Mouse (Mus musculus) frontal cortex, postnatal 36 days (tissue): ENCODE measurements around the gene Cipc.

Experiments used
- DNase-seq, 2 experiments: peaks; one replicate each; pipeline ENCODE4 v3.0.0; 2022; ENCODE audit warnings: low spot score in 2 of 2

The Cipc gene

DNA sequence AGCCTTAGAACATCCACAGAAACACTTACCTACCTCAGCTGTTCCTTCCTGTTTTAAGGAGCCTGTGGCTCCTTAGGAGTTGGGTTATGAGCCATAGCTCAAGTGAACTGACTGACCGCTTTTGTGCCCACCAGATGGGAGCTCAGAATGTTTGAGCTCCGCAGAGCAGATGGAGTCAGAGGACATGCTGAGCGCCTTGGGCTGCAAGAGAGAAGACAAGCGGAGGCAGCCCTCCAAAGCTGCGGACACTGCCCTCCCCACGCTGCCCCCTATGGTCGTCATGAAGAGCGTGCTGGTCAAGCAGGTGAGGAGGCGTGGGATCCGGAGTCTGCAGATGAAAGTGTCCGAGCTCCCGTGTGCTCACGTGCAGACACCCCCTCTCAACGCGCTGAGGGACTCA lies 13.3 kb downstream of the Cipc start:
- DNase-seq = no peak

DNA sequence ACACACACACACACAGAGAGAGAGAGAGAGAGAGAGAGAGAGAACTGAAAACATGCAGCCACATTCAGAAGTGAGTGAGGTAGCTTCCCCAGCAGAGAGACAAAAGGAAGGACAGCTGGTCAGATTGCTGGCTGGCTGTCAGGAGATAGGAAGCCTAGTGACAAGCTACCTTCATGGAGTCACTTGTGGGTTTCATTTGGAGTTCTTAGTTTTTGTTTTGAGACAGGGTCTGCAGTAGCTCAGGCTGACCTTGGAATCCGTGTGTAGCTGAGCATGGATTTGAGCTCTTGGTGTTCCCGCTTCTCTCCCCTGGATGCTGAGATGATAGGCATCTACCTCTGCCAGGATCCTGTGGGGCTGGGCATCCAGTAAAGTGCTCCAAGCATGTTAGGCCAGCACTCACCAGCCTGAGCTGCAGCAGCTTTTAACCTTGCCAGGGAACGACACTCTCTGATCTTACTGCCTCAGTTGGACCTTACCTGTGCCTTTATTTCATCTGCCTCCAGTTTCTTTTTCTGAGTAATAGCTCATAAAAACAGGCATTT lies 14.0 kb downstream of the Cipc start:
- DNase-seq = no peak

DNA sequence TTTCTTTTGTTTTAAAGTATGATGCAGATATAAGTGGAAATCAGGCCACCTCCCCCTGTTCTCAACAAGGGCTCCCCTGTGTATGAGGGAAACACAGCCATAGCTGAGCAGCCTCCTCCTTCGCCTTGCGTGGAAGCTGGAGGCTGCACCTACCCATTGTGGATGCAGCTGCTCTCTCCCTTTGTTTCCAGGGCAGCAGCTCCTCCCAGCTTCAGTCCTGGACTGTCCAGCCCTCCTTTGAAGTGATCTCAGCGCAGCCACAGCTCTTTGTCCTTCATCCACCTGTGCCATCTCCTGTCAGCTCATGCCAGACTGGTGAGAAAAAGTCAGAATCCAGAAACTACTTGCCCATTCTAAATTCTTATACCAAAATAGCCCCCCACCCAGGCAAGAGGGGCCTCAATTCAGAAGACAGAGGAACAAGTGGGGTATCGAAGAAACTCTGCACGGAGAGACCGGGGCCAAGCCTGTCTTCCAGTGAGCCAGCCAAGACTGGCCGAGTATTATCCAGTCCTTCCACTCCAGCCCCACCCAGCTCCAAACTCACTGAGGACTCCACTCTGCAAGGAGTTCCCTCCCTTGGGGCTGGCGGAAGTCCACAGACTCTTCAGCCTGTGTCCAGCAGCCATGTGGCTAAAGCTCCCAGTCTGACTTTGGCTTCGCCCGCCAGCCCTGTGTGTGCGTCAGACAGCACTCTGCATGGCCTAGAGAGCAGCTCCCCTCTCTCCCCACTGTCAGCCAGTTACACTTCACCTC lies 14.9 kb downstream of the Cipc start:
- DNase-seq = no peak

DNA sequence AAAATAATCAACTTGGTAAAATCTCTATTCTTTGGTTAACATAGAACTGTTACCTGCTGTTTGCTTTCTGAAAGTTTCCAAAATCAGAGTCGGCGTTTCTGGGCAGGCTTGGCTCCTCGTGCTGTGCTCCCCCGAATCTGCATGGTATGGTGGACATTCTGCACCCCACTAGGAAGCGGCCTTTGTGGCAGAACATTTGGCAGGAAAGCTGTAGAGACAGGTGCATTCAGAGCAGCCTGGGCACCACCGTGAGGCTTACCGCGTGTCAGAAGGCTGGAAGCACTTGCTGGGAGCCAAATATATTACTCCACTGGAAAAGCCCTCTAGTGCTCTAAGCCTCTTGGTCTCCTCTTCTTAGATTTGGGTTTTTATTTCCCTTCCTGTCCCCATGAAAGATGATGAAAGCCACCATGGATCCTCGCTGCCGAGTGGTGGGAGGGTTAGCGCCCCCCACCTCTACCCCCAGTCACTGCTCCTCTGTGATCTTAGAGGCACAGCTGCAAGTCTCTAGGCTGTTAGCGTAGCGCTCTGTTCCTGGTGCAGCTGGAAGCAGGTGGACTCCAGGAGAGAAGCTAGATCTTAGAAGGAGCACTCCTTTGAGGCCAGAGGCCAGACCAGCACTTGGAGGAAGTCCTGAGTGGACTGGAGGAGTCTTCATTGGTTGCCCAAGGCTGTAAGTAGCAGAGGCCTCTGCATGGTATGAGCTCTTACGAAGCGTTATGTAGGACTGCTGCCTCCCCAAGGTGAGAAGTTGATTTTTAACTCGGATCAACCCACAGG lies 17.6 kb downstream of the Cipc start:
- no peak for DNase-seq

DNA sequence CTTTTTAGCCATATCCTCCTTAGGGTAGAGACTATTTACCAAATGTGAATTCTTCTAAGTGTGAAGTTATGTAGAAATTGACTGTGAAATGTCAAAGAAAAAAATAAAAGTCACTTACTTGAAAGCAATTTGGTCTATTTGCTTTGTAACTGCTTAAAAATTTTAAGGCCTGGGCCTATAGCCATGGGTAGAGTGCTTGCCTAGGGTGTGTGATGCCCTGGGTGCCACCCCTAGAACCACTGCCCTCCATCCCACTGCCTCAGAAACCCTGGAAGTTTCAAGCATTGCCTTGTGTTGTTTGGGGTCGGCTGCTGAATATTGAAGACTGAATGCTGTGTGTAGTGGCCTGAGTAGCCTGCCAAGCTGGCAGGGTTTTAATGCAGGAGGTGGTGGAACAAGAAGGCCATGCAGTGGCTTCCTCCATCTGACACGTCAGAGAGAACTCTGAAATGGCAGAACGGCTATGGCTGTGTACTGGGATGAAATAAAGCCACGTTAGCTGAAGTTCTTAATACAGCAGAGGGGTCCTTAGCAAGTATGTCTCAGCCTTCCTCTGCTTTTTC lies 18.5 kb downstream of the Cipc start:
- no peak for DNase-seq

DNA sequence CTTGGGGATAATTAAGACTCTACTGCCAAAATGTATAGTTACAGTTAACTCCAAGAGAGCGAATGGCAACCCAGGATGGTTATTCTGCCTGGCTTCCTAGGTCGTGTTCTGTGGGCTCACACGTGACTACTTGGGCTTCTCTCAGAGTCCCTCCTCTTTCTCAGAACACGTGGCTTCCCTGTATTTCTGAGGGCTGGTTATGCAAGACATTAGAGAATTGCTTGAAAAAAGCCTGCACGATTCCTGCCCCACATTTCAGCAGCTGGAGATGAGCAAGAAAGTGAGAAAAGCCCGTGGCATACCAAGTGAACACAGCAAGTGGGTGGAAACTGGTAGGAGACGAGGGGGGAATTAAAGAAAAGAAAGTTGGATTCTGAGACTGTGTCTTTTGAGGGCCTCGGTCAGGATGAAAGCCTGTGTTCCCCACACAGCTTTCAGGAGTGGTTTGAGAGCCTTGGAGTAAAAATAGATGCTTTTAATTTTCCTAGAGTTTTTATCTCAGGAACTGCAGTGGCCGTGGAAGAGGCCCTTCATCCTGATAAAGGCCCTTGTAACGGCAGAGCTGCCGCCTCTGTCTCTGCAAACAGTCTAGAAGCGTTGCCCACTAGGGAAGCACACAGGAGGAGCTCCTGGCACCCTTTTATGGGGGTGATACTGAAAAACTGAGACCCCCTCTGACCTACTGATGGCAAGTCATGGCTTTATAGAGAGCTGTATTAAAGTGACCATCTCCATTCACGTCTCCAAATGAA lies 21.8 kb downstream of the Cipc start:
- peak; percentile 68 to 86 for DNase-seq

DNA sequence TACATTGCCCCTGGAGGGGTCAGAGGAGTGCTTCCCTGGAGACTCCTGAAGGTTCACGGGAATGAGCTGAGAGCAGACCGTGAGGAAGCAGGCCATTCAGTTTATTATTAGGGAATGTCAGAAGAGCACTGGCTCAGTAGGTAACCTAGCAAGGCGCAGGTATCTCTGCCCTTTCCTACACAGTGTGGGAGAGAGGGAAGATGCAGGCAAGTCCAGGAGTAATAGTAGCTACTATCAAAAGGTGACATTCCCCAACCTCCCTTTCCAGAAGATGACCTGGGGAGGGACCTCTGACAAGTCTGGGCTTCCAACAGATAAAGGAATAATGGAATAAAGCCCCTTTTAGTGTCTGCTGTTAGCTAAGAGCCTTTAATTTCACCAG lies 22.4 kb downstream of the Cipc start:
- no peak for DNase-seq

DNA sequence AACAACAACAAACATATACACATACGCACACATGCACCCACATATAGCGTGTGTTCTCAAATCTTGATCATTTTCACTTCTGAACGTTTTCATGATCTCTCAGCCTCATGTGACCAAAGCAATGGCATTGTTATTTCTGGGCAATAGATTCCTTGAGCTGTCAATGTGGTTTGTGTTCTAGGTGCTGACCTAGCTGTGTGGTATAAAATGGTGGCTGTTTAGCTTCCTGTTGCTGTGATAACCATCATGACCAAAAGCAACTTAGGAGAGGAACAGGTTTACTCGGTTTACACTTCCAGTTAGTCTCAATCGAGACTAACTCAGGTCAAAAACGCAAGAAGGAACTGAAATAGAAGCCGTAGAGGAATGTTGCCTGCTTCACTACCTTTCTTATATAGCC lies 24.2 kb downstream of the Cipc start:
- DNase-seq = no peak

DNA sequence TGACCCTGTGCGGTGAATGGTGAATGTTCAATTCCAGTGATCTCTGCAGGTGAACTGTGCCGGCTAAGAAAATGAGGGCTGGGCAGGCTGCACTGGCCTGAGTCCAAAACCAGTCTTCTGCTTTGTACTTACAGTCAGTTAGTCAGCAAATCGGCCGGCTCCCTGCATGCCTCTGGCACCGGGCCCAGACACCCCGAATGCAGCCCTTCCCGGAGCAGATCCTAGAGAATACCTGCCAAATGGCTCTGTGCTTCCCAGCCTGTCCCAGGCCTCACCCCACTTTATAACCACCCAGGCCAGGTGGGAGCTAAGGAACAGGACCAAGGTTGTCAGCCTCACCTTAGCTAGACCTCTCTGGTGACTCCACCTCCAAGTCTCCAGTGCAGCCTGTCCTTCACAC lies 26.4 kb downstream of the Cipc start:
- DNase-seq = peak in 1 of 2 experiments; percentile 72

DNA sequence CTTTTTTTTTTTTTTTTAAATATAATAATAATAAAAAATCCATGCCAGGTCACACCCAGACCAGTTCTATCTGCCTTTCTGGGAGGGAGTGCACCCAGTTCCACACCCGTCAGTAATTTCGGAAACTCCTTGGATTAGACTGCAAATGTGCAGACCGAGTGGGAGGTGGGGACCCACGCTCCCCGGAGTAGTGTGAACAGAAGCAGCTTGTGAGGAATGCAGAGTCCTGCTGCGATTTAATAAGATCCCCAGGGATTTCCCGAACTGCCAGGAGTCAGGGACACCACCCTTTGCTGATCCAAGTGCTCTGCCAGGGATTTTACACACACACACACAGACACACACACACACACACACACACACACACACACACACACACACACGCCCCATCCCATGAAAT lies 26.9 kb downstream of the Cipc start:
- DNase-seq = peak; percentile 55 to 79

DNA sequence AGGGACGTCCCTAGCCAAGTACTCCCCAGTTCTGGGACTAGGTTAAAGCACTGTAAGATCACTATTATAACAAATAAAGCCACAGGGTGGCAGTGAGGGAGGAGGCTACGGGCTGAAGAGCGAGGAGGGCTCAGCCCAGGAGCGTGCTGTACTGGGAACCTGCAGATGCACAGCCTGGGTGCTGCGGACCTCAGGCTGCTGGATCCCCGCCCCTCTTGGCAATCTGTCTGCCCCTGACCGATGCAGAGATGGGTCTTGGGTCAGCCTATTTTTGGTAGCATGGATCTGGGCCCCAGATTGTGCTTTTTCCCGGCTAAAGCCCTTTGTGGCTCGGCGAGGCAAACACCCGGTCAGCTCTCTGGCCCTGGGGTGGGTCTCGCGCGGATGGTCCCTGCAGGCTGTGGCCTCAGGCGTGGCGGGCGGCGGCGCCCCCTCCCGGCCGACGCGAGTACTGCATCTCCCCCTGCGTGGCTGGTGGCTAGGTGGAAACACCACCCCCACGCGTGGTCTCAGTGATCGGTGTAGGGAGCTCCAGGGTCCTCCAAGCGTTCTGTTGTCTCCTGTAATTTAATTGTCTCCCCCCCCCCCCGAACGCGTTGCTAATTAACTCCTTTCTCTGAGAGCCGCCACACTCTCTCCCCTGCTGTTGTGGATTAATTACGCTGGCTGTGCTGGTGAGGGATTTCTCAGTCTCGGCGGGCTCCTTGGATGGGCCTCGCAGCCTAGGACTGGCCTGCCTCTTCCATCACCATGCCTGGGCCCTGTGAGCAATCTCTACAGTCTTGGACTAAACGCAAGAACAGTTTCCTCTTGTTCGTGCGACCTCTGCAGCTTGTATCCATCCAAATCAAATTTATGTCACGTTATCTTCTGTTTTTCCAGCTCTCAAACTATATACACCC lies 27.8 kb downstream of the Cipc start:
- peak; percentile 70 to 74 for DNase-seq

DNA sequence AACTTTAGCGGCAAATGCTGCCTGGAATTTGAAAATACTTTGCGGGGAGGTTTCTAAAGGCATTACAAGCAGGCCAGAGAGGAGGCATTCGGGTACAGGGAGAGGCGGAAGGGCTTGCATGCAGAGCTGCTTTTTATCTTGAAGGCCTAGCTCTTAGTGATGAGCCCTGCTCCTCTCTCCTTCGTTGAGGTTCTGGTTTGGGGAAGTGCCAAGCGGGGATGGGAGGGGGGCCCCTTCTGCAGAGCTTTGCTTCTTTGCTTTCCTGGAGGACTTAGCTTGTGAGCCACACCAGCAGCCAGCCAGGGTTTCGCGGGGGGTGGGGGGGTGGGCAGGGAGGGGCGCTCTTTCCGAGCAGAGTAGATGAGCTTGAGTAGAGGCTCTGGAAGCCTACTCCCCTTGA lies 28.9 kb downstream of the Cipc start:
- no peak for DNase-seq

DNA sequence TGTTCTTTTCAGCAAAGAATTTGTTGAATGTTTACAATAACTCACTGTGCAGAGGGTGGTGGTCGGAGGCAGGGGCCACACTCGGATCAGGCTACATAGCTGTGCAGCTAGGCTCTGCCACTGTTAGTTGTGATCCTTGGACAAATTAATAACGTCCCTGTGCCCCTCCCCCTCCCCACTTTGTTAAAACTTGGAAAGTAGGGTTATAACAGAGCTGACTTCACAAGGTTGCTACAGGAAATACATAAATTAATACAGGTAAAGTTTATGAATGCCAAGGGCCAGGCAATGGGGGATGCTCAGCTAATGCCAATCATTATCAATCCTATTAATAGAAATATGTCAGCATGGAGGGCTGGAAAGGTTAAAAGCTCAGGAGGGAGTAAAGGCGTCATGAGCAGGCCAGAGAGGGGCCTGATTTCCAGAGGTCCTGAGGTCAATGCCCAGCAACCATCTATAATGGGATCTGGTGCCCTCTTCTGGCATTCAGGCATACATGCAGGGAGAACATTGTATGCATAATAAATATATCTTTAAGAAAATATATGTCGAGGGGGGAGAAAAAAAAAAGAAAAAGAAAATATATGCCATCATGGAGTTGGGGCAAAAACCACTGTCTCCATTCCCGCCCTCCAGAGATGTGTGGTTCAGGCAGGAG lies 29.8 kb downstream of the Cipc start:
- no peak for DNase-seq

DNA sequence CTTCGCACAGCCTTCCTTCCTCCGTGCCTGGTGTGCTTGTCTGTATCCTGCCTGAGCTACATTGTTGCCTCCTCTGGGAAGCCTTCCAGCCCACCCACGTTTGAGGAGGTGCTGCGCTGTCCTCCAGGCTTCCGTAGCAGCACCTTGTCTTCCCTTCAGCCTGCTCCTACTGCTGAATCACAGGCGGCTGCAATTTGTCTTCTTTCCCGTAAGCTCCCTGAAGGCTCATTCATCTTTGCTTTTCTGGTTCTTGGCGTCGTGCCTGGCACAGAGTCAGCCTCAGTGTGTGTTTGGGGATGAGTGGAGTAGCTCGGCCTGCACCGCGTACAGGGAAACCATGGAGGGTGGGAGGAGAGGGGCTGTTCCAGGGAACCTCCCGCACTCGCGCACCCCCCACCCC lies 31.0 kb downstream of the Cipc start:
- DNase-seq = peak; percentile 78 to 86

DNA sequence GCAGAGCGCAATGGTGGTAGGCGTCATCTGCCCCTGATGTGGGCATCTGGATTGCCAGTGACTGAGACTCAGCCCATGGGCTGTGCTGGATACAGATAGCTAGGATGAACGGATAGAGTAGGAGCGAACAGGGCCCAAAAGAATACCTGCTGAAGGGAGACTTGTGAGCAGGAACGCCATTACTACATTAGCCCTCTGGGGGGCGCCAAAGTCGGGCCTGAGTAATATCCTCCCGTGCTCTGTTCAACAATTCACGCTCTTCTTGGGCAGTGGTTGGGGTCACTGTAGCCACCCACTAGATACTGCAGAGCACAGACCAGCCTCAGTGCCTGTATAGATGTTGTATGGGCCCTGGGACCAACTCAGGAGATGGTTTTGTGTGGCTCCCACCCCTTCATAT lies 34.3 kb downstream of the Cipc start:
- DNase-seq = no peak

DNA sequence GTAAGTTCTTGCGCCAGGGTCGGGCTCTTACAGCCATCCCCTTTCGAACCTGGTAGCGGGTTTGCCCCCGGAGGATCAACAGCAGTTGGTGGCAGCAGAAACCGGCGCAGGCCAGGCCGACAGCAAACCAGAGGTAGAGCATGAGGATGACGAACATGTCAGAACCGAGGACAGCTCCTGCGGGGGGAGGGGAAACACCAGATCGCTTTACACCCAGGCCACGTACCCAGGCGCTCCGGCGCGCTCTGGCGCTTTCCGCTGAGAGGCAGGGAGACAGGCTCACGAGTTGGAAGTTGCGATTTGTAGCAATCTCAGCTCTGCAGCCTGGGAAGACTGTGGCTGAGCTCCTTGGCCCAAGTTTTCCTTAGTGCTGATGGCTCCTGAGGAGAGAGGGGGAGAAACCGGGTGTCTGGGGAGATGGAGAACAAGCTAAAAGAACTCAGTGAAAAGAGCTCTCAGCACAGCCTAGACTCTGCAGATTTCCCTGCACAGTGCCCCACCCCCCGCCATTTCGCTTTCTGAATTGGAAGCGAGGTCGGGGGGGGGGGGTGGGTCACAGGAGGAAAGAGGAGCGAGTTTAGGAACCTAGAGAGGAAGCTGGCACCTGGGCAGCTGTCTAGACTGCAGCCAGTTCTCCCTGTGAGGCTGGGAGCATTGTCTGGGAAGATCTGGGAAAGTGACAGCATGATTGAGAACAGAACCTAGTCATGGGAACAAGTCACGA lies 36.8 kb downstream of the Cipc start:
- DNase-seq = peak; percentile 48 to 58

DNA sequence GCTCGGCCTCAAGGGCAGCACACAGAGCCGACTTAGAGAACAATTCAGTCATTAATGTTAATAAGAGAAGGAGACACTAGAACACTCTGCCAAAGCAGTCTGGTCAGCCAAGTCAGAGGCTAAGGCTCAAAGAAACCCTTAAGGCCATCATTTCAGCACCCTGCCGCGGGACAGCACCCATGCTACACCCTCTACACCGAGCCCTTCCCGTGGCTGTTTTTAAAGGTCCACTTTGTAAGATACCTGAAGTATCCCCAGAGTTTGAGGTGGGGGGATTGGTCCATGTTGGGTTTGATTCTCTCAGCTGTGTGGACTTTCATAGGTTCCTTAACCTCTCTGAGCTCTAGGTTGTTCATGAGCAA lies 37.3 kb downstream of the Cipc start:
- DNase-seq = no peak

DNA sequence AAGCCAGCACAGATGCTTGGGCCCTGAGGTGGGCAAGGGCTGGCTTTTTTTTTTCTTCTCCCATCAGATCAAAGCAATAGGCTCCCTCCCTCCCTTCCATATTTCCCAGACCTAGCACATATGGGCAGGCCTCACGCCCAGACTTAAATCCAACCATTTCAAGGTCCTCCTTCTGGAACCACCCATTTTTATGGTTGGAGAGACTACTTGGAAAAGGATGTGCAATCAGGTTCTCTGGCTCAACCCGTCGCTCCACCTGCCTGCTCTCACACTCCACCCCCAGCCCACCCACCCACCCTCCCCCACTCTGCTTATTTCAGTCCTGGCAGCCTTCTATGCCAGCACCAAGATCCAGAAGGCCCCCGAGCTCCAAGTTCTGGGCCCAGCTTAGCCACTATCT lies 39.7 kb downstream of the Cipc start:
- DNase-seq = no peak

DNA sequence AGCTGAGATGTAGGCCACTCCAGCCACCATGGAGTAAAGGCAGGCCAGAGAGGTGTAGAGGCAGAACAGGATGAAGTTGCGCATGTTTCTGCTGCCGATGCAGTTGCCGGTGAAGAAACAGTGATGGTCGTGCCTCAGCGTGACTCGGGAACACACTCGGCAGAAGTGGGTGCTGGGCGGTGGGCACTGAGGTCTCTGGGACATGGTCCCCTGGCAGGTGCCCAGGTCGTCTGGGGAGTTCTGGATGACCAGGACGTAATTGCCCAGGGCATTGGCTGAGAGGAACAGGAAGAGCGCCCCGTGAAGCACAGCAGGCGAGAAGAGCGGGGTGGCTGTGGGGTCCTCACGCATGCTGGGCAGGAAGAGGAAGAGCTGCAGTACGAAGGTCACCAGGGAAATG lies 41.4 kb downstream of the Cipc start:
- no peak for DNase-seq

DNA sequence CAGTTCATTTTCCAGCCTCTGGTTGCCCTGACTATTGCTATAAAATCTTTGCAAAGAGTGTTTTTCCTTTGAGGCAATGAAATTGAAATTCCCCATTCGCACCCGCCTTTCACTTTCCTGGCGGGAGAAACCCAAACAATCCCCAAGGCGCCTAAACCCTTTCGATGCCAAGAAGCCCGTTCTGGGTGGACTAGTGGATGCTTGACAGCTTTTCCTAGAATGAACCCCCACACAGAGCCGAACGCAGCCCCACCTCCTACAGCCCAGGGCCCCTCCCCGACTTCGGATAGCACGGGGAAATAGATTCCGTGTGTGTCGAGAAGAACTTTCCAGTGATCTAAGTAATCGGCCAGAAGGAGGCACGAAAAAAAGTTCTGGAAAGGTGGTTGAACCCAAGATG lies 42.5 kb downstream of the Cipc start:
- DNase-seq = no peak
